Mouse (Mus musculus): ENCODE results near the gene Bpifc.

- TF ChIP-seq CTCF (IDR thresholded peaks at IDR 0.05; ENCODE audit: low read depth) (no peak), EP300 (IDR thresholded peaks at IDR 0.05; ENCODE audit: low read depth) (no peak)
Measured at GRCm38 (mm10) chr10:86056297-86056903, 44.7 kb upstream of the Bpifc start.
